9 mouse cellular contexts compared by ENCODE assay signal in the genomic region with DNA sequence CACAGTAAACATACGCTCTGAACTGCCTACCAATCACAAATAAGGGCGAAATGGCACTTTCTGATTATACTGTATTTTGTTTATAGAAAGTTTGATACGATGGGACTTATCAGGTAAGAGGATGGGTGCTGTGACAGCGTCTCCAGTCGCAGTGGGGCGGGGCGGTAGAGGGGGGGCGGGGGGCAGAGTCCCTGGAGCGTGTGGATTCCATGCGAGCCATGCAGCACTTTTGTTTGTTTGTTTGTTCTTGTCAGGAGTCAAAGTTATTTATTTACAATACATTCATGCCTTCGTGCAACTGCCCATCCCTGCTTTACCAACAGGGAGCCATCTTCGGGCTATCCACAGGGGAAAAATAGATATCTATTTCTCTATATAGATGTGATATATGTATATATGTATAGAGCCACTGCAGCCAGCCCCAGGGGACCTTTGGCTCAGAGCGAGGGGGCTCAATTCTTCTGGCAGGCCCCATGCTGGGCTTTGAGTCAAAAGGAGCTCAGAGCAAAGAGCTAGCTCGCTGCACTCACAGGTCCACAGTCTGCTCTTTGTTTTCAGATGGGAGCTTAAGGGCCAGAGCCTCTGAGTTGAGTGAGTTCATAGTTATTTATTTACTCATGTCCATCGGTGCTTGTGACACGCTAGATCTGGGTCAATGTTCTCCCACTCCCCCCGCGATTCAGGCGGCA. TPM values are rescaled to one million over a fixed set of nuclear protein-coding genes. Genes with fewer than 3 reads are reported as not detected.
A peak's percentile ranks its signal among the peaks of the same experiment; 100 is the strongest.
DNase-seq lines count a peak whose midpoint lies in the region; ATAC-seq and TF ChIP-seq lines count a peak whose summit lies in the region.
"Had no signal": no experiment of that assay in that cellular context is flagged by ENCODE, and none has a peak within 500 bp of the region (broad histone marks: within the 10 kb centered on the region; RNA-seq: fewer than 3 reads in every experiment).

No protein-coding gene starts in this region.

- peaks cover 34% of the 10 kb centered on the region for H3K27me3 ChIP-seq in heart, embryonic 16.5 days (ENCODE audit: control insufficient read depth, insufficient read depth, low read length)
- no peaks in the 10 kb centered on the region for H3K27me3 ChIP-seq in cerebellum, adult 2 months (ENCODE audit: control insufficient read depth, insufficient read depth, low read length)
- H3K27me3 ChIP-seq in hindbrain, embryonic 10.5 days (ENCODE audit: insufficient read depth, poor library complexity, severe bottlenecking): peaks cover 34% of the 10 kb centered on the region

- 3% methylated on average over 19 of the region's 19 CpGs for WGBS in heart, embryonic 16.5 days
- 11% methylated on average over 19 of the region's 19 CpGs for WGBS in cerebellum, adult 2 months
- WGBS in hindbrain, embryonic 10.5 days: 2% methylated on average over 19 of the region's 19 CpGs

- ATAC-seq in heart, embryonic 16.5 days (replicated peaks; ENCODE audit: extremely low read depth, insufficient read depth, low FRiP score): no peak

- intact Hi-C loops in heart, postnatal 10 days (cut with DNase I): no loop called here
- intact Hi-C loops in left cerebral cortex, postnatal 4 days (cut with DNase I): no loop called here

- no peak for DNase-seq in heart, postnatal 10 days
- DNase-seq in cerebellum, adult 2 months: no peak
- DNase-seq in hindbrain, embryonic 10.5 days (ENCODE audit: low spot score): peak; percentile 22
- DNase-seq in left cerebral cortex, postnatal 4 days: peak; percentile 35
- DNase-seq in right cerebral cortex, postnatal 25 days: peak; percentile 14
- DNase-seq in urinary bladder, postnatal 10 days (ENCODE audit: low spot score): no peak
- no peak for DNase-seq in urinary bladder, postnatal 14 days (ENCODE audit: low spot score)

- no peak overlapping the region for H3K27ac ChIP-seq in heart, embryonic 16.5 days (ENCODE audit: low read length)
- peak overlapping the region; percentile 58 for H3K27ac ChIP-seq in cerebellum, adult 2 months (ENCODE audit: insufficient read depth, low read length)
- peak overlapping the region; percentile 73 for H3K27ac ChIP-seq in hindbrain, embryonic 10.5 days

- TF ChIP-seq POLR2A in cerebellum, adult 2 months (IDR thresholded peaks at IDR 0.05; ENCODE audit: borderline replicate concordance, insufficient read depth, low read length): no peak

- peak overlapping the region; percentile 79 for H3K4me2 ChIP-seq in heart, embryonic 16.5 days (ENCODE audit: low read depth, low read length)

- H3K36me3 ChIP-seq in heart, embryonic 16.5 days (ENCODE audit: control insufficient read depth, insufficient read depth): no peaks in the 10 kb centered on the region
- H3K36me3 ChIP-seq in hindbrain, embryonic 10.5 days: no peaks in the 10 kb centered on the region
- H3K36me3 ChIP-seq: G1E had no signal

- peaks cover 18% of the 10 kb centered on the region for H3K4me1 ChIP-seq in heart, embryonic 16.5 days (ENCODE audit: control insufficient read depth, insufficient read depth, low read length)
- H3K4me1 ChIP-seq in cerebellum, adult 2 months (ENCODE audit: control insufficient read depth, insufficient read depth, low read length): no peaks in the 10 kb centered on the region
- peaks cover 34% of the 10 kb centered on the region for H3K4me1 ChIP-seq in hindbrain, embryonic 10.5 days (replicated peaks)

- peak overlapping the region; percentile 52 for H3K4me3 ChIP-seq in heart, embryonic 16.5 days (ENCODE audit: low read length)
- peak overlapping the region; percentile 70 for H3K4me3 ChIP-seq in cerebellum, adult 2 months (replicated peaks; ENCODE audit: insufficient read depth, low read depth, low read length)
- H3K4me3 ChIP-seq in hindbrain, embryonic 10.5 days: peak overlapping the region; percentile 62

- no peaks in the 10 kb centered on the region for H3K9me3 ChIP-seq in heart, embryonic 16.5 days (replicated peaks; ENCODE audit: control insufficient read depth, low read length)
- H3K9me3 ChIP-seq in hindbrain, embryonic 10.5 days: no peaks in the 10 kb centered on the region

- peak overlapping the region; percentile 13; the same call in 1 of the 2 replicates for H3K9ac ChIP-seq in heart, embryonic 16.5 days (ENCODE audit: low read length)

- TF ChIP-seq CTCF in cerebellum, adult 2 months (IDR thresholded peaks at IDR 0.05; ENCODE audit: borderline replicate concordance, insufficient read depth, low read depth, low read length): no peak

RNA-seq across cellular contexts. Expression of a gene that starts 3.4 kb away (rescaled TPM):
- 0.09 and 0.15 TPM in 2 replicates for polyA plus RNA-seq in heart, embryonic 16.5 days (2015; fragmentation: Nextera tagmentation; extraction: Ambion mirVana)
- not detected for total RNA-seq in heart, postnatal 10 days (2021)
- polyA plus RNA-seq in cerebellum, adult 2 months (2012; rRNA removed): 34.6 and 36.7 TPM in 2 replicates
- polyA plus RNA-seq in hindbrain, embryonic 10.5 days (2016; fragmentation: Nextera tagmentation; extraction: Ambion mirVana): 1.8 and 5.3 TPM in 2 replicates
- total RNA-seq in left cerebral cortex, postnatal 4 days (2021): 10 to 100 TPM; 56.6 to 59.6 TPM
- polyA plus RNA-seq: G1E had no signal

Comparison
In these comparisons a context has a peak if more than half of its experiments do, and no peak if none do; other contexts are left out.
1. DNase-seq: peak in hindbrain, embryonic 10.5 days (single experiment), left cerebral cortex, postnatal 4 days (single experiment) and right cerebral cortex, postnatal 25 days (single experiment); none in heart, postnatal 10 days (0 of 2), cerebellum, adult 2 months (0 of 2), urinary bladder, postnatal 10 days (single experiment) and urinary bladder, postnatal 14 days (single experiment).
2. Peak in every context shown above with its lines, with median percentiles within 50 percentile points of each other: H3K4me3 ChIP-seq.